ENCODE assay signal across 9 mouse cellular contexts in the genomic region with DNA sequence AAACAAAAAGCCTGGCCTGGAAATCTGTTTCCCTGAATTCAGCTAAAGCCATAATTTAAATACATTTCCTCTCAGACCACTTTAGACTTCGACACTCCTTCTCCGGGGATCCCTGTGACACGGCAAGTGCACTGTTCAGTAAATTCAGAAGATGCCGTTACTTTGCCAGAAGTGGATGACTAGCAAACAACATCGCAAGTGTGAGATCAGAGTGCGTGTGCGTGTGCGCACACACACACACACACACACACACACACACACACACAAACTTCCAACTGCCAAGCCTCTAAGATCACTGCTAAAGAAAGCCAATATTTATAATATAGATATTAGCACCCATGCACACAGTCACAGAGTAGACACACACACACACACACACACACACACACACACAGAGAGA. TPM values are rescaled to one million over a fixed set of nuclear protein-coding genes. Genes with fewer than 3 reads are reported as not detected.
DNase-seq lines count a peak whose midpoint lies in the region; ATAC-seq and TF ChIP-seq lines count a peak whose summit lies in the region.
"Had no signal": no experiment of that assay in that cellular context is flagged by ENCODE, and none has a peak within 500 bp of the region (broad histone marks: within the 10 kb centered on the region; RNA-seq: fewer than 3 reads in every experiment).

No protein-coding gene starts in this region.

- no peaks in the 10 kb centered on the region for H3K36me3 ChIP-seq in kidney, postnatal 0 days (ENCODE audit: insufficient read depth, low read length)
- H3K36me3 ChIP-seq in forebrain, embryonic 14.5 days (ENCODE audit: control insufficient read depth, insufficient read depth, low read length), result no peaks in the 10 kb centered on the region
- no peaks in the 10 kb centered on the region for H3K36me3 ChIP-seq in midbrain, embryonic 13.5 days

- H3K9me3 ChIP-seq in kidney, postnatal 0 days (replicated peaks; ENCODE audit: low read length), result no peaks in the 10 kb centered on the region
- H3K9me3 ChIP-seq in forebrain, embryonic 14.5 days (replicated peaks; ENCODE audit: control insufficient read depth, low read length), result no peaks in the 10 kb centered on the region
- no peaks in the 10 kb centered on the region for H3K9me3 ChIP-seq in midbrain, embryonic 13.5 days

- H3K27ac ChIP-seq in kidney, postnatal 0 days, result no peak overlapping the region
- H3K27ac ChIP-seq in forebrain, embryonic 14.5 days (ENCODE audit: low read depth, low read length), result no peak overlapping the region
- H3K27ac ChIP-seq in midbrain, embryonic 13.5 days, result no peak overlapping the region

- no peak overlapping the region for H3K9ac ChIP-seq in kidney, postnatal 0 days (ENCODE audit: low read depth, low read length)
- H3K9ac ChIP-seq in forebrain, embryonic 14.5 days (ENCODE audit: low read length), result peak overlapping the region; percentile 0
- H3K9ac ChIP-seq in midbrain, embryonic 13.5 days (replicated peaks), result peak overlapping the region; percentile 51; the same call in 1 of the 2 replicates

- H3K4me3 ChIP-seq in kidney, postnatal 0 days (replicated peaks; ENCODE audit: low read depth, low read length), result 0 out of 2 replicates have a peak overlapping the region, but pooled peaks have one; percentile 19
- peak overlapping the region; percentile 13; the same call in 1 of the 2 replicates for H3K4me3 ChIP-seq in forebrain, embryonic 14.5 days (ENCODE audit: low read depth, low read length)
- peak overlapping the region; percentile 20; the same call in 1 of the 2 replicates for H3K4me3 ChIP-seq in midbrain, embryonic 13.5 days (replicated peaks)

- WGBS in kidney, postnatal 0 days, result 41% methylated on average over 8 of the region's 8 CpGs
- 58% methylated on average over 8 of the region's 8 CpGs for WGBS in forebrain, embryonic 14.5 days
- WGBS in midbrain, embryonic 13.5 days, result 80% methylated on average over 8 of the region's 8 CpGs

- peak overlapping the region; percentile 53 for H3K4me2 ChIP-seq in kidney, postnatal 0 days (ENCODE audit: low read length)
- peak overlapping the region; percentile 41 for H3K4me2 ChIP-seq in forebrain, embryonic 14.5 days (ENCODE audit: low read length)
- peak overlapping the region; percentile 45 for H3K4me2 ChIP-seq in midbrain, embryonic 13.5 days (replicated peaks)

- DNase-seq in kidney, postnatal 0 days (ENCODE audit: low spot score), result peak; percentile 19
- DNase-seq in kidney, postnatal 36 days, result no peak
- peak; percentile 46 for DNase-seq in MN1 (ENCODE audit: low spot score)
- DNase-seq in forebrain, embryonic 14.5 days (ENCODE audit: low spot score), result peak; percentile 29
- DNase-seq in testis, postnatal 14 days (ENCODE audit: low spot score), result no peak
- DNase-seq in gastrocnemius, adult 8-10 months (ENCODE audit: low spot score in 2 of 2), result no peak
- DNase-seq in cerebellum, adult 11 months, result no peak

- no peaks in the 10 kb centered on the region for H3K27me3 ChIP-seq in kidney, postnatal 0 days (ENCODE audit: insufficient read depth, low read length)
- no peaks in the 10 kb centered on the region for H3K27me3 ChIP-seq in forebrain, embryonic 14.5 days (replicated peaks; ENCODE audit: control insufficient read depth, insufficient read depth, low read length)
- H3K27me3 ChIP-seq in midbrain, embryonic 13.5 days, result peaks cover 32% of the 10 kb centered on the region

- no peak for ATAC-seq in kidney, postnatal 0 days (replicated peaks; ENCODE audit: low FRiP score, low read depth)
- ATAC-seq in forebrain, embryonic 14.5 days, result peak; percentile 10; the same call in 1 of the 2 replicates
- ATAC-seq in midbrain, embryonic 13.5 days, result no peak

- peaks cover 5% of the 10 kb centered on the region for H3K4me1 ChIP-seq in kidney, postnatal 0 days (replicated peaks; ENCODE audit: insufficient read depth, low read length)
- peaks cover 4% of the 10 kb centered on the region; the same call in 1 of the 2 replicates for H3K4me1 ChIP-seq in forebrain, embryonic 14.5 days (ENCODE audit: control insufficient read depth, insufficient read depth, low read length)
- peaks cover 22% of the 10 kb centered on the region for H3K4me1 ChIP-seq in midbrain, embryonic 13.5 days (replicated peaks)

- TF ChIP-seq CTCF in kidney, postnatal 0 days (IDR thresholded peaks at IDR 0.05; ENCODE audit: low read depth), result no peak

RNA-seq across cellular contexts. Expression of a gene that starts 3.7 kb away (rescaled TPM):
- polyA plus RNA-seq in kidney, postnatal 0 days (2015; fragmentation: Nextera tagmentation; extraction: Ambion mirVana), result 0.63 and 1.2 TPM in 2 replicates
- 0.22 and 0.30 TPM in 2 replicates for polyA plus RNA-seq in forebrain, embryonic 14.5 days (2014; fragmentation: Nextera tagmentation; extraction: Ambion mirVana)
- 0.52 and 0.63 TPM in 2 replicates for polyA plus RNA-seq in midbrain, embryonic 13.5 days (2015; fragmentation: Nextera tagmentation; extraction: Ambion mirVana)
- 1 to 10 TPM in 3 of 4 experiments, under 1 TPM in 1; 0.29 to 1.8 (median 1.4) TPM for total RNA-seq in gastrocnemius, adult 8-10 months (2022)

RNA-seq across cellular contexts. Expression of a gene that starts 30.6 kb away (rescaled TPM):
- polyA plus RNA-seq in kidney, postnatal 0 days (2015; fragmentation: Nextera tagmentation; extraction: Ambion mirVana), result not detected in 2 replicates
- not detected in 2 replicates for polyA plus RNA-seq in forebrain, embryonic 14.5 days (2014; fragmentation: Nextera tagmentation; extraction: Ambion mirVana)
- not detected in 2 replicates for polyA plus RNA-seq in midbrain, embryonic 13.5 days (2015; fragmentation: Nextera tagmentation; extraction: Ambion mirVana)
- not detected for total RNA-seq in gastrocnemius, adult 8-10 months (2022)
- polyA plus RNA-seq: large intestine, adult 2 months had no signal

Comparison
In these comparisons a context has a peak if more than half of its experiments do, and no peak if none do; other contexts are left out.
1. DNase-seq: peak in kidney, postnatal 0 days (single experiment), MN1 (single experiment) and forebrain, embryonic 14.5 days (single experiment); none in kidney, postnatal 36 days (0 of 2), testis, postnatal 14 days (single experiment), gastrocnemius, adult 8-10 months (0 of 2) and cerebellum, adult 11 months (single experiment).
2. Peak in every context shown above with its lines, with median percentiles within 50 percentile points of each other: H3K4me2 ChIP-seq and H3K4me3 ChIP-seq.